Mouse (Mus musculus): Measurements from ENCODE around the gene Znhit1.

Znhit1 gene

GRCm38 (mm10) chr5:136987934-136988271, at the start of gene Znhit1:
TSS of gene Znhit1 (minus strand) at chr5:136988021.
- DNase-seq, result no peak

- no peak for DNase-seq
These were observed 48.4 kb upstream of the Znhit1 start for GRCm38 (mm10) chr5:137036211-137036610.

GRCm38 (mm10) chr5:137032641-137033074, 44.8 kb upstream of the Znhit1 start:
- DNase-seq, result peak; percentile 86

GRCm38 (mm10) chr5:137032033-137032421, 44.2 kb upstream of the Znhit1 start:
- DNase-seq, result peak; percentile 19 to 30

- DNase-seq, result peak in 1 of 2 experiments; percentile 19
These were observed 43.5 kb upstream of the Znhit1 start for GRCm38 (mm10) chr5:137031076-137032032.

- no peak for DNase-seq
These were observed 42.6 kb upstream of the Znhit1 start for GRCm38 (mm10) chr5:137030416-137030810.

- peak; percentile 99 for DNase-seq
These were observed 42.0 kb upstream of the Znhit1 start for GRCm38 (mm10) chr5:137029643-137030415.

GRCm38 (mm10) chr5:137029273-137029585, 41.4 kb upstream of the Znhit1 start:
- no peak for DNase-seq

- no peak for DNase-seq
These were observed 40.9 kb upstream of the Znhit1 start for GRCm38 (mm10) chr5:137028561-137029272.

- DNase-seq, result no peak
These were observed 38.3 kb upstream of the Znhit1 start, which contains the start of gene Vgf for GRCm38 (mm10) chr5:137026092-137026491. TSS of gene Vgf (plus strand) at chr5:137026392.

- peak; percentile 90 to 91 for DNase-seq
These were observed 37.3 kb upstream of the Znhit1 start for GRCm38 (mm10) chr5:137025132-137025531.

- DNase-seq, result no peak
These were observed 36.5 kb upstream of the Znhit1 start for GRCm38 (mm10) chr5:137024318-137024717.

- no peak for DNase-seq
These were observed 28.1 kb upstream of the Znhit1 start for GRCm38 (mm10) chr5:137015913-137016312.

- no peak for DNase-seq
These were observed 24.7 kb upstream of the Znhit1 start for GRCm38 (mm10) chr5:137012401-137012950.

- DNase-seq, result peak; percentile 48 to 58
These were observed 22.2 kb upstream of the Znhit1 start for GRCm38 (mm10) chr5:137009988-137010387.

- DNase-seq, result no peak
These were observed 19.5 kb upstream of the Znhit1 start for GRCm38 (mm10) chr5:137007276-137007675.

- no peak for DNase-seq
These were observed 12.8 kb upstream of the Znhit1 start for GRCm38 (mm10) chr5:137000612-137001011.

- DNase-seq, result no peak
These were observed 11.6 kb upstream of the Znhit1 start for GRCm38 (mm10) chr5:136999449-136999848.

GRCm38 (mm10) chr5:136989801-136990200, 2.0 kb upstream of the Znhit1 start:
- DNase-seq, result no peak

GRCm38 (mm10) chr5:136988420-136988819, 599 bp upstream of the Znhit1 start:
- no peak for DNase-seq

GRCm38 (mm10) chr5:136987138-136987933, 485 bp downstream of the Znhit1 start:
- DNase-seq, result peak; percentile 39 to 48

GRCm38 (mm10) chr5:136986695-136987137, 1.1 kb downstream of the Znhit1 start, which contains the start of gene Plod3:
TSS of gene Plod3 (plus strand) at chr5:136987019.
- DNase-seq, result peak; percentile 94
